Mouse (Mus musculus) myocyte (in vitro differentiated cells): ENCODE data around the gene Add2. TPM values are rescaled to one million over a fixed set of nuclear protein-coding genes. Genes with fewer than 3 reads are reported as not detected.
"Not testable (repeated sequence)": the region's sequence is repeated elsewhere in the genome, so short reads cannot be mapped to it uniquely, and the experiment has no call there.

Source experiments
- H3K27me3 ChIP-seq: one replicate; pipeline ENCODE4 v1.6.1; 2011; ENCODE audit not compliant: control insufficient read depth, insufficient read depth, insufficient read length
- H3K36me3 ChIP-seq: one replicate; pipeline ENCODE4 v1.6.1; 2011; ENCODE audit not compliant: control insufficient read depth, insufficient read depth
- H3K4me2 ChIP-seq: one replicate; pipeline ENCODE4 v1.6.1; 2011; ENCODE audit warnings: low read depth, control low read depth
- H3K4me3 ChIP-seq: one replicate; pipeline ENCODE4 v1.5.1; 2011; ENCODE audit warnings: mild to moderate bottlenecking, control low read depth, moderate library complexity
- H3K79me2 ChIP-seq: one replicate; pipeline ENCODE4 v1.6.1; 2011; ENCODE audit not compliant: control insufficient read depth, insufficient read depth
- H3ac ChIP-seq: one replicate; pipeline ENCODE4 v1.6.1; 2011; ENCODE audit not compliant: control insufficient read depth, insufficient read length
- CEBPB ChIP-seq: IDR thresholded peaks from 2 replicates; pipeline ENCODE4 v1.6.1; 2011; ENCODE audit warnings: mild to moderate bottlenecking, moderate library complexity; ENCODE audit not compliant: poor library complexity, insufficient read depth, severe bottlenecking
- E2F4 ChIP-seq: IDR thresholded peaks from one replicate; pipeline ENCODE4 v1.6.1; 2011; ENCODE audit warnings: mild to moderate bottlenecking, control low read depth, moderate library complexity; ENCODE audit not compliant: insufficient read depth
- MAX ChIP-seq: IDR thresholded peaks from one replicate; pipeline ENCODE4 v1.6.1; 2011; ENCODE audit warnings: low read depth, mild to moderate bottlenecking, control low read depth
- MYOD1 ChIP-seq, 3 experiments: IDR thresholded peaks; one replicate each; pipeline ENCODE4 v1.6.1; 2011; ENCODE audit warnings: control low read depth in 2 of 3, low read depth in 2 of 3, mild to moderate bottlenecking in 2 of 3, moderate library complexity in 1 of 3; ENCODE audit not compliant: insufficient read length in 2 of 3, control insufficient read depth in 1 of 3
- MYOG ChIP-seq, 3 experiments: IDR thresholded peaks; one replicate each; pipeline ENCODE4 v1.6.1; 2011; ENCODE audit warnings: control low read depth in 2 of 3, low read depth in 2 of 3, mild to moderate bottlenecking in 2 of 3; ENCODE audit not compliant: insufficient read length in 2 of 3, control insufficient read depth in 1 of 3, insufficient read depth in 1 of 3
- POLR2A ChIP-seq: IDR thresholded peaks from one replicate; pipeline ENCODE4 v1.6.1; 2011; ENCODE audit warnings: low read depth, mild to moderate bottlenecking, control low read depth, moderate library complexity; ENCODE audit not compliant: insufficient read length
- POLR2AphosphoS2 ChIP-seq: IDR thresholded peaks from one replicate; pipeline ENCODE4 v1.6.1; 2011; ENCODE audit warnings: low read depth, control low read depth; ENCODE audit not compliant: insufficient read length
- REST ChIP-seq: IDR thresholded peaks from one replicate; pipeline ENCODE4 v1.6.1; 2011; ENCODE audit warnings: mild to moderate bottlenecking, control low read depth, moderate library complexity; ENCODE audit not compliant: insufficient read depth, insufficient read length
- SRF ChIP-seq: IDR thresholded peaks from one replicate; pipeline ENCODE4 v1.6.1; 2011; ENCODE audit warnings: low read depth; ENCODE audit not compliant: control insufficient read depth, insufficient read length
- TCF12 ChIP-seq: IDR thresholded peaks from one replicate; pipeline ENCODE4 v1.6.1; 2011; ENCODE audit warnings: mild to moderate bottlenecking, control low read depth; ENCODE audit not compliant: poor library complexity, insufficient read depth, severe bottlenecking
- TCF3 ChIP-seq: IDR thresholded peaks from one replicate; pipeline ENCODE4 v1.6.1; 2011; ENCODE audit warnings: low read depth, control low read depth; ENCODE audit not compliant: insufficient read length
- USF1 ChIP-seq: IDR thresholded peaks from one replicate; pipeline ENCODE4 v1.6.1; 2011; ENCODE audit warnings: low read depth, mild to moderate bottlenecking, control low read depth, moderate library complexity
- polyA plus RNA-seq: library from polyadenylated mRNA; unstranded; fragments of >200 nt; fragmentation: generic; extraction: Trizol; gene quantifications from one replicate; pipeline ENCODE4 v1.2.1, GENCODE M21; 2012; ENCODE audit warnings: missing spikeins

The Add2 gene
- polyA plus RNA-seq, 1 experiment: 3.6 TPM

- H3K4me3 ChIP-seq: no peak overlapping the region
- H3K79me2 ChIP-seq: no peaks in the 10 kb centered on the region
- H3K27me3 ChIP-seq: no peaks in the 10 kb centered on the region
- no peaks in the 10 kb centered on the region for H3K36me3 ChIP-seq
- TF ChIP-seq SRF (no peak), E2F4 (no peak), USF1 (no peak), POLR2A (no peak), MAX (no peak), MYOG (IDR thresholded peaks at IDR 0.05; ENCODE audit: control insufficient read depth in 1 of 3, insufficient read depth in 1 of 3, insufficient read length in 2 of 3, low read depth in 2 of 3) (no peak), CEBPB (no peak), TCF12 (no peak), POLR2AphosphoS2 (no peak), REST (no peak), MYOD1 (IDR thresholded peaks at IDR 0.05; ENCODE audit: control insufficient read depth in 1 of 3, insufficient read length in 2 of 3, low read depth in 2 of 3) (no peak), TCF3 (no peak)
- H3ac ChIP-seq: no peak overlapping the region
- peak overlapping the region; percentile 20 for H3K4me2 ChIP-seq
These were observed 24.0 kb upstream of the Add2 start for GRCm38 (mm10) chr6:86004271-86005148.

GRCm38 (mm10) chr6:86009980-86010379 is 18.5 kb upstream of the Add2 start:
- no peaks in the 10 kb centered on the region for H3K27me3 ChIP-seq
- no peak overlapping the region for H3K4me2 ChIP-seq
- H3ac ChIP-seq: no peak overlapping the region
- no peaks in the 10 kb centered on the region for H3K36me3 ChIP-seq
- no peak overlapping the region for H3K4me3 ChIP-seq
- TF ChIP-seq MYOG (IDR thresholded peaks at IDR 0.05; ENCODE audit: control insufficient read depth in 1 of 3, insufficient read depth in 1 of 3, insufficient read length in 2 of 3, low read depth in 2 of 3): no peak
- no peaks in the 10 kb centered on the region for H3K79me2 ChIP-seq

GRCm38 (mm10) chr6:86014812-86015211 is 13.7 kb upstream of the Add2 start:
- not testable (repeated sequence) for H3K4me2 ChIP-seq, H3K4me3 ChIP-seq, H3K27me3 ChIP-seq, H3K79me2 ChIP-seq, H3ac ChIP-seq, H3K36me3 ChIP-seq

GRCm38 (mm10) chr6:86015871-86016270 is 12.6 kb upstream of the Add2 start, which contains the start of gene Figla:
Gene Figla (plus strand): TSS chr6:86016171.
- Histone ChIP-seq H3ac (no peak within 1 kb of the TSS), H3K4me2 (no peak within 1 kb of the TSS), H3K4me3 (no peak within 1 kb of the TSS), H3K79me2 (no peaks in the 10 kb centered on the region), H3K27me3 (no peaks in the 10 kb centered on the region), H3K36me3 (no peaks in the 10 kb centered on the region)
- TF ChIP-seq E2F4: no peak
- TF ChIP-seq MYOD1 (IDR thresholded peaks at IDR 0.05; ENCODE audit: control insufficient read depth in 1 of 3, insufficient read length in 2 of 3, low read depth in 2 of 3): no peak
- no peak for TF ChIP-seq POLR2A
- TF ChIP-seq MYOG (IDR thresholded peaks at IDR 0.05; ENCODE audit: control insufficient read depth in 1 of 3, insufficient read depth in 1 of 3, insufficient read length in 2 of 3, low read depth in 2 of 3): no peak
- TF ChIP-seq CEBPB: no peak
- no peak for TF ChIP-seq REST

- H3K36me3 ChIP-seq: no peaks in the 10 kb centered on the region
- no peak overlapping the region for H3K4me2 ChIP-seq
- no peak overlapping the region for H3K4me3 ChIP-seq
- no peaks in the 10 kb centered on the region for H3K27me3 ChIP-seq
- H3ac ChIP-seq: no peak overlapping the region
- TF ChIP-seq POLR2AphosphoS2 (no peak), CEBPB (no peak), SRF (no peak), USF1 (no peak), MAX (no peak), MYOG (IDR thresholded peaks at IDR 0.05; ENCODE audit: control insufficient read depth in 1 of 3, insufficient read depth in 1 of 3, insufficient read length in 2 of 3, low read depth in 2 of 3) (no peak), POLR2A (no peak), MYOD1 (IDR thresholded peaks at IDR 0.05; ENCODE audit: control insufficient read depth in 1 of 3, insufficient read length in 2 of 3, low read depth in 2 of 3) (no peak), TCF3 (no peak), REST (no peak), E2F4 (no peak), TCF12 (no peak)
- no peaks in the 10 kb centered on the region for H3K79me2 ChIP-seq
These were observed 11.6 kb upstream of the Add2 start for GRCm38 (mm10) chr6:86016793-86017350.
